Mouse (Mus musculus): ENCODE data around the gene Zfp575. TPM values are rescaled to one million over a fixed set of nuclear protein-coding genes. Genes with fewer than 3 reads are reported as not detected.

The Zfp575 gene
- polyA plus RNA-seq, 1 experiment from 2014 or later, result 2.9 TPM

DNA sequence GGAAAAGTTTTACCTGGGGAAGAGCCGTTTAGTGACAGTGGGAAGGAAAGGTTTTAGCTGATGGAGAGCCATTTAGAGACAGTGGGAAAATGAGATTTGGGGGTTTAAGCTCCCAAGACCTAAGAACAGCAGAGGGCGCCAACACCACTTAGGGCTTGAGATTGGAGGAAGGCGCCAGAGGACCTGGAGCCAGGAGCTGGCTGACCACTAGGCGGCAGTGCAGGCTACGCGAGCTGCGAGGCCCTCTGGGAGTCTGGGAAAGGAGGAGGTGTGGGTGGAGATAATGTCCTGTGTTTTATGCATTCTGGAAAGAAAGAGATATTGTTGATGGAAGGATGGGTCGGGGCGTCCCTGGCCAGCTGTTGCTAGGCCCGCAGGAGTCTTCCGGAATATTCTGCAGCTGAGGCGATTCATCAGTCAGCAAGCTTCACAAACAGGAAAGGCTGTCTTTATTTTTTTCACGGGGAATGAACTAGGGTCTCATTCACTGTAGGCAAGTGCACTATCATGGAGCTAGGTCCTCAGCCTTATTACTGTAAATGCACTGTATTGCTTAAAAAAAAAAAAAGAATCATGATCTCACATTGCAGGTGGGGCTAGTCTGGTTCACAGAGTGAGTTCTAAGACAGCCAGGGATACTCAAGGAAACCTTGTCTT lies 13.6 kb upstream of the Zfp575 start:
- peak; percentile 100 for TF ChIP-seq CTCF (IDR thresholded peaks at IDR 0.05; ENCODE audit: low read depth)
- H3K4me1 ChIP-seq (ENCODE audit: insufficient read depth), result no peaks in the 10 kb centered on the region
- H3K27me3 ChIP-seq (ENCODE audit: insufficient read depth, low read length), result no peaks in the 10 kb centered on the region
- 3% methylated on average over 13 of the region's 13 CpGs for WGBS
- DNase-seq (peak; percentile 99), ATAC-seq (ENCODE audit: insufficient read depth) (peak; percentile 90)
- no peak overlapping the region for H3K27ac ChIP-seq (ENCODE audit: low read depth)
- no peaks in the 10 kb centered on the region for H3K9me3 ChIP-seq (ENCODE audit: low read depth, low read length)
- H3K9ac ChIP-seq, result no peak overlapping the region
- no peak overlapping the region for H3K4me3 ChIP-seq (ENCODE audit: low read depth, low read length)
- no peaks in the 10 kb centered on the region for H3K36me3 ChIP-seq (ENCODE audit: insufficient read depth)
- peak overlapping the region; percentile 40 for H3K4me2 ChIP-seq

DNA sequence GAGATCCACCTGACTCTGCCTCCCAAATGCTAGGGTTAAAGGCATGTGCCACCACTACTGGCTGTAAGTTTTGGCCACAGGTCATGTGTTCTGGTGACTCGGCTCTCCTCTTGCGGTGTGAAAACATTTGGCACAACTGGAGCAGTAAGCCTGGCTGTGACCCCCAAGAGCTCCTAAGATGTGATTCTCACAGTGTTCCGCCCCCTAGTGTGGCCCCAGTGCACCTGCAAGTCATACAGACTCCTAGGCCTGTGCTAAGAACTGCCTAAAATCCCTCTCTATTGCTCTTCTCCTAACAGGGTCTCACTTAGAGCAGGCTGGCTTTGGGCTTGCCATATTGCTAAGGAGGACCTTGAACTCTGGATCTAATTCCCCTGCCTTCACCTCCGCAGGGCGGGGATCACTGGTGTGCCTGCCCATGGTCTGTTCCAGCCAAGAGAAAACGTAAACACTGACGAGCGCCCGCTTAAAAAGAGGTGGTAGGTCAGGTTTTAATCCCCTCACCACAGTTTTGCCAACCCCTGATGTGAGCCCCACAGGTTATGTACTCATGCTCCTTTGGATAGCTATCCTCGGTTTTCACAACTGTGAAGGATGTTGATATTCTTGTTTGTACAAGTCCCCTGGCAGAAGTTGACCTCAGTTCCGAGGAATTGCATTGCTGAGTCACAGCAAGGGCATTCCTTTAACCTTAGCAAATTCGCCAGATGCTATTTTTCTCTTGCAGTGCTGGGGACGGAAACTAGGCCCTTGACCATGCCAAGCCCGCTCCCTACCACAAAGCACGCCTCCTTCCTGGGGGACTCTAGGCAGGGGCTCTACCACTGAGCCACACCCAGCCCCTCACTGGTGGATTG lies 12.0 kb upstream of the Zfp575 start:
- ATAC-seq (ENCODE audit: insufficient read depth) (no peak), DNase-seq (no peak)
- Histone ChIP-seq H3K36me3 (ENCODE audit: insufficient read depth) (no peaks in the 10 kb centered on the region), H3K9ac (no peak overlapping the region), H3K4me2 (no peak overlapping the region), H3K4me3 (ENCODE audit: low read depth, low read length) (no peak overlapping the region), H3K9me3 (ENCODE audit: low read depth, low read length) (no peaks in the 10 kb centered on the region), H3K27ac (ENCODE audit: low read depth) (no peak overlapping the region), H3K27me3 (ENCODE audit: insufficient read depth, low read length) (no peaks in the 10 kb centered on the region), H3K4me1 (ENCODE audit: insufficient read depth) (no peaks in the 10 kb centered on the region)
- peak; percentile 32 for TF ChIP-seq CTCF (IDR thresholded peaks at IDR 0.05; ENCODE audit: low read depth)
- 60% methylated on average over 15 of the region's 15 CpGs for WGBS

DNA sequence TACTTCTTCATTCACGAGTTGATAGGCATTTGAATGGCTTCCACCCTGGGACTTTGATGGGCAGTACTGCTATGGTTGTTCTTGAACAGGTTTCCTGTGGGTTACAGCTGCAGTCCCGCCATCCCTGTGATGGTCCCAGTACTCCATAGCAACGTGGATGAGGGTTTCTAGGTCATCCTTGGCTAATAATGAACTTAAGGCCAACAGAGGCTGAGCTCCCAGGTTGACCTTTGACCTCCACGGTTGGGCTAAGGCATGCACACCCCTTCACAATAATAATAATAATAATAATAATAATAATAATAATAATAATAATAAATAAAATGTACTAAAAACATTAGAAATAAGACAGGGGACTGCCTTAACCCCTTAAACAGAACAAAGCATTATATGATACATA lies 10.7 kb upstream of the Zfp575 start:
- no peak for TF ChIP-seq CTCF (IDR thresholded peaks at IDR 0.05; ENCODE audit: low read depth)
- Histone ChIP-seq H3K4me3 (ENCODE audit: low read depth, low read length) (no peak overlapping the region), H3K9ac (no peak overlapping the region), H3K36me3 (ENCODE audit: insufficient read depth) (no peaks in the 10 kb centered on the region), H3K27me3 (ENCODE audit: insufficient read depth, low read length) (no peaks in the 10 kb centered on the region), H3K4me1 (ENCODE audit: insufficient read depth) (no peaks in the 10 kb centered on the region; the same call in 1 of the 2 replicates), H3K9me3 (ENCODE audit: low read depth, low read length) (no peaks in the 10 kb centered on the region), H3K27ac (ENCODE audit: low read depth) (no peak overlapping the region), H3K4me2 (no peak overlapping the region)
- 61% methylated on average over 4 of the region's 4 CpGs for WGBS
- DNase-seq (no peak), ATAC-seq (ENCODE audit: insufficient read depth) (no peak)

DNA sequence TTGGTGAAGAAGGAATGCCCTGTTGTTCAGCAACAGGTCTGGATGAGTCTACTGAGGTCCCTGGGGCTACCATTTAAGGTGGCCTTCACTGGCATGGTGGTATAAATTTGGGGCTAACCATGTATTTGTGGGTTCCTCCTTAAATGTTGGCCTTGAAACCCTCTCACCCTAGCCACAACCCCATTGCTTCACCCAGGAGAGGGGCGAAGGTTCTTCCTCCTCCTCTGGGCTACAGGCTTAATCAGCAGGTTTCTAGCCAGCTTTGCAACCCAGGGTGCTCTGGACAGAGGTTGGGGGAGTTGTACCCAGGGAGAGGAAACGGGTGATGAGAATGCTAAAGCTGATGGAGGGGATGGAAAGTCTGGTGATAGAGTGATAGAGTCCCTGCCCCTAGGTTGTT lies 8.0 kb upstream of the Zfp575 start:
- ATAC-seq (ENCODE audit: insufficient read depth) (no peak), DNase-seq (no peak)
- Histone ChIP-seq H3K27me3 (ENCODE audit: insufficient read depth, low read length) (no peaks in the 10 kb centered on the region), H3K4me1 (ENCODE audit: insufficient read depth) (no peaks in the 10 kb centered on the region; the same call in 1 of the 2 replicates), H3K36me3 (ENCODE audit: insufficient read depth) (no peaks in the 10 kb centered on the region), H3K4me2 (no peak overlapping the region), H3K27ac (ENCODE audit: low read depth) (no peak overlapping the region), H3K9ac (no peak overlapping the region), H3K9me3 (ENCODE audit: low read depth, low read length) (no peaks in the 10 kb centered on the region), H3K4me3 (ENCODE audit: low read depth, low read length) (no peak overlapping the region)
- no peak for TF ChIP-seq CTCF (IDR thresholded peaks at IDR 0.05; ENCODE audit: low read depth)
- 68% methylated on average over 2 of the region's 2 CpGs for WGBS

DNA sequence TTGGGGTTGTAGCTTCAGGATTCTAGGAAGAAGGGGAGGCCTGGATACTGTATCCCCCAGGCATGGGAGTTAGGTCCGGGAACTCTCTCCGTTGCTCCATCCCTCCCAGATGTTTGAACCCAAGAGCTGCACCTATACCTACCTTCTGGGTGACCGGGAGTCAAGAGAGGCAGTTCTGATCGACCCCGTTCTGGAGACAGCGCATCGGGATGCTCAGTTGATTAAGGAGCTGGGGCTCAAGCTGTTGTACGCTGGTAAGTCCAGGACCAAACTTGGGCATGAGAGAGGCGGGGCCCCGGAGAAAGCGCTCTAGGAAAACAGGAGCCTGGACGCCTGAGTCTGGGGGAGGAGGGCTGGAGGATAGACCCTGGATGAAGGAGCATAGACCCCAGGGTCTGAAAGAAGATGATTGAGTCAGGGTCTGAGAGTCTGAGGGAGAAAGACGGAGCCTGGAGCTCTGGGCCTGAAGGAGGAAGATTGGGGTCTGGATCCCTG lies 6.9 kb upstream of the Zfp575 start:
- TF ChIP-seq CTCF (IDR thresholded peaks at IDR 0.05; ENCODE audit: low read depth), result no peak
- no peaks in the 10 kb centered on the region for H3K27me3 ChIP-seq (ENCODE audit: insufficient read depth, low read length)
- H3K36me3 ChIP-seq (ENCODE audit: insufficient read depth), result no peaks in the 10 kb centered on the region
- ATAC-seq (ENCODE audit: insufficient read depth), result peak; percentile 28; the same call in 1 of the 2 replicates
- peak overlapping the region; percentile 53 for H3K9ac ChIP-seq
- peak; percentile 47 for DNase-seq
- no peaks in the 10 kb centered on the region for H3K9me3 ChIP-seq (ENCODE audit: low read depth, low read length)
- H3K4me1 ChIP-seq (ENCODE audit: insufficient read depth), result no peaks in the 10 kb centered on the region; the same call in 1 of the 2 replicates
- peak overlapping the region; percentile 73 for H3K4me2 ChIP-seq
- WGBS, result 2% methylated on average over 13 of the region's 13 CpGs
- H3K4me3 ChIP-seq (ENCODE audit: low read depth, low read length), result peak overlapping the region; percentile 53
- no peak overlapping the region for H3K27ac ChIP-seq (ENCODE audit: low read depth)

DNA sequence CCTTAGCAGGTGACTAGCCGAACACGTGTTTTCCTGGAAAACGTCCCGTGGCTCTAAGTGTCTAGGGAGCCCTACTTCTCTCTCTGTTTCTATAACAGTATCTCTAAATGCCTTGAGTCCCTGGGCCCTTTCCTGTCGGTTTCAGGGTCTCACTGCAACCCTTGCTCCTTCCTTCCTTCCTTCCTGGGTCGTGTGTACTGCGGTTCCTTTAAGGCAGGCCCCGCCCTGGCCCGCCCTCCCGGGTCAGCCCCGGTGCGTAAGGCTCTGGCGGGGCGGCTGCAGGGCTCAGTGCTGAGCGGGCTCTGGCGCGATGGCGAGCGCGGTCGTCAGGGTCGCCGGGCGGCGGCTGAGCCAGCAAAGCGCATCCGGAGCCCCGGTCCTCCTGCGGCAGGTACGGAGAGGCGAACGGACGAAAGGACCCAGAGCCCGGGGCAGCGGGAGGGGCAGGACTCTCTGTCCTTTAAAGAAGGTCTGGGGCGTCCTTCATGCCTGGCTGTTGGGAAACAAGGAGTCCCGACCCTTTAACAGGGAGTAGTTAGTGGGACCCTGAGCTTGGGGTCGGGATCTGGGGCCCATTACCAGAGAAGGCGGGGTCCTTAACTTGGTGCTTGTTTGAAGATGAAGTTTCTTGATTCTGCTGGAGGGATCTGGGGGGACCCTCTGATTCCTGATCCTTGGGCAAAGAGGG lies 6.3 kb upstream of the Zfp575 start:
- no peaks in the 10 kb centered on the region for H3K36me3 ChIP-seq (ENCODE audit: insufficient read depth)
- peak overlapping the region; percentile 53 for H3K4me3 ChIP-seq (ENCODE audit: low read depth, low read length)
- no peak for TF ChIP-seq CTCF (IDR thresholded peaks at IDR 0.05; ENCODE audit: low read depth)
- 1% methylated on average over 39 of the region's 39 CpGs for WGBS
- no peak overlapping the region for H3K27ac ChIP-seq (ENCODE audit: low read depth)
- H3K9me3 ChIP-seq (ENCODE audit: low read depth, low read length), result no peaks in the 10 kb centered on the region
- H3K4me2 ChIP-seq, result peak overlapping the region; percentile 73
- DNase-seq (peak; percentile 82), ATAC-seq (ENCODE audit: insufficient read depth) (peak; percentile 93)
- no peaks in the 10 kb centered on the region; the same call in 1 of the 2 replicates for H3K4me1 ChIP-seq (ENCODE audit: insufficient read depth)
- peak overlapping the region; percentile 53 for H3K9ac ChIP-seq
- H3K27me3 ChIP-seq (ENCODE audit: insufficient read depth, low read length), result no peaks in the 10 kb centered on the region

Measured in lung, embryonic 14.5 days (tissue).